Mouse (Mus musculus) neural tube, embryonic 15.5 days (tissue): ENCODE measurements at regions not wholly inside any gene's neighbourhood (a gene's known extent, or its start where the extent isn't known, plus 50 kb on each side); places are given as distances from the start of the nearest gene placed in this dataset.

Experiments used
- ATAC-seq: fragments of 200-750 bp; cut with Nextera tagmentation; 2 replicates; pipeline ENCODE4 v1.8.0; 2017; ENCODE audit warnings: mild to moderate bottlenecking, moderate TSS enrichment, moderate library complexity; ENCODE audit not compliant: low FRiP score
- H3K27ac ChIP-seq: fragments of 300-500 bp; sonication (generic); replicated peaks from 2 replicates; pipeline ENCODE4 v1.5.1; 2015; ENCODE audit warnings: mild to moderate bottlenecking, inconsistent platforms
- H3K27me3 ChIP-seq: fragments of 300-500 bp; sonication (generic); replicated peaks from 2 replicates; pipeline ENCODE4 v1.6.1; 2015; ENCODE audit warnings: inconsistent platforms
- H3K36me3 ChIP-seq: fragments of 300-500 bp; sonication (generic); 2 replicates; pipeline ENCODE4 v1.6.1; 2015; ENCODE audit warnings: inconsistent platforms
- H3K4me1 ChIP-seq: fragments of 300-500 bp; sonication (generic); 2 replicates; pipeline ENCODE4 v1.6.1; 2015; ENCODE audit warnings: inconsistent platforms
- H3K4me2 ChIP-seq: fragments of 300-500 bp; sonication (generic); 2 replicates; pipeline ENCODE4 v1.6.1; 2015; ENCODE audit warnings: inconsistent platforms, mild to moderate bottlenecking, moderate library complexity
- H3K4me3 ChIP-seq: fragments of 300-500 bp; sonication (generic); replicated peaks from 2 replicates; pipeline ENCODE4 v1.5.1; 2015; ENCODE audit warnings: mild to moderate bottlenecking, inconsistent platforms
- H3K9ac ChIP-seq: fragments of 300-500 bp; sonication (generic); replicated peaks from 2 replicates; pipeline ENCODE4 v1.6.1; 2015; ENCODE audit warnings: mild to moderate bottlenecking, inconsistent platforms
- H3K9me3 ChIP-seq: fragments of 300-500 bp; sonication (generic); replicated peaks from 2 replicates; pipeline ENCODE4 v1.6.1; 2016; ENCODE audit warnings: inconsistent platforms
- WGBS: fragments of 180-500 bp; shearing (Covaris S2); methylation state at CpG from one replicate; pipeline ENCODE4 v1.1.7; 2015; ENCODE audit warnings: mixed read lengths; 5-methylcytosine and 5-hydroxymethylcytosine counted together

DNA sequence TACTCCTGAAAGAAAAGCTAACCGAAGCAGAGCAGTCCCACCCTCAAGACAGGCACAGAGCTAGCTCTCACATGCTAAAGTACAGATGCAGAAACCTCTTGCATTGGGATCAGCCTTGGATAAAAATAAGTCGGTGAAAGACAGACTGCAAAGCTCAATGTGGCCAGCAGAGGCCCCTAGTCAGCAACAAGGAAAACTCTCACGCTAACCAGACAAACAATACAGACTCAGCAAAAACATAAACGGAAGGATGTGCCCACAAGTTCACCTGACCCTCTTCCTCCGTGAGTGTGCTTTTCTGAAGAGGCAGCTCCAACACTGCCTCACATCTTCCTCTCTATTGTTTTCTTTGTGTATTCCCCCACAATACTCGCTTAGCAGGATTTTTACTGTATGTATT is 77.8 kb downstream of the Rpia start:
- no peaks in the 10 kb centered on the region for H3K4me1 ChIP-seq
- no peaks in the 10 kb centered on the region for H3K9me3 ChIP-seq
- H3K4me3 ChIP-seq: peak overlapping the region; percentile 17; the same call in 1 of the 2 replicates
- peak; percentile 58 for ATAC-seq
- H3K27ac ChIP-seq: no peak overlapping the region
- WGBS: 17% methylated on average over 6 of the region's 6 CpGs
- peak overlapping the region; percentile 55 for H3K4me2 ChIP-seq
- no peaks in the 10 kb centered on the region for H3K27me3 ChIP-seq
- H3K9ac ChIP-seq: no peak overlapping the region
- H3K36me3 ChIP-seq: no peaks in the 10 kb centered on the region

DNA sequence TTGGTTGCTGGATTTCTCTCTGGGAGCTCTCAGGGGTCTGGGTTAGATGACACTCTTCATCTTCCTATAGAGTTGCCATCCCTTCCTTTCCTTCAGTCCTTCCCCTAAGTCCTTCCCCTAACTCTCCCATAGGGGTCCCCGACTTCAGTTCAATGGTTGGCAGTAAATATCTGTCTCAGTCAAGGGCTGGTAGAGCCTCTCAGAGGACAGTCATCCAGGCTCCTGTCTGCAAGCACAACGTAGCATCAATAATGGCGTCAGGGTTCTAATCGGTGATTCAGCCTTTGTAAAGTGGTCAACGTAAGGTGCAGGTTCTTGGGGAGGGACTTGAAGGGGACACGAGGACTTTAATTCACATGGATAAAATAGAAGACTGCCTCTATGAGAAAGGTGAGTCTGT is 78.4 kb downstream of the Rpia start:
- no peak overlapping the region for H3K27ac ChIP-seq
- no peaks in the 10 kb centered on the region for H3K27me3 ChIP-seq
- H3K4me2 ChIP-seq: no peak overlapping the region
- H3K9ac ChIP-seq: no peak overlapping the region
- H3K4me3 ChIP-seq: no peak overlapping the region
- H3K9me3 ChIP-seq: no peaks in the 10 kb centered on the region
- no peaks in the 10 kb centered on the region for H3K4me1 ChIP-seq
- 70% methylated on average over 6 of the region's 6 CpGs for WGBS
- H3K36me3 ChIP-seq: no peaks in the 10 kb centered on the region
- no peak for ATAC-seq

DNA sequence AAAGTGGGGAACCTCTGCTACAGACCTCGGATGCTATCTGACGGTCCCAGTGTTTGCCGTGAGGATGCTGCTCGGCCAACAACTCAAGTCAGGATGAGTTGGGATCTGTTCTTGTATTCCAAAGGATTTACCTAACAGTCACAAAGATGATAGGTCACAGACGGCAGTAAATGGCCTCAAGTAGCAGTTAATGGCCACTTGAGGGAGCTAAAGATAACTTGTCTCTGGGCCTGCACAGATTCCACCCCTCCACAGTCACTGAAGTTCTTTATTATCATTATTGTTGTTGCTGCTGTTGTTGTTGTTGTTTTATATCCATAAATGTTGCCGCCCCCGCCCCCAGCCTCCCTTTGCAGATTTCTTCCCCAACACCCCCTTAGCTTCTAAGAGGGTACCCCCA is 78.9 kb downstream of the Rpia start:
- Histone ChIP-seq H3K9me3 (no peaks in the 10 kb centered on the region), H3K36me3 (no peaks in the 10 kb centered on the region), H3K27ac (no peak overlapping the region), H3K4me3 (no peak overlapping the region), H3K4me1 (no peaks in the 10 kb centered on the region), H3K9ac (no peak overlapping the region), H3K27me3 (no peaks in the 10 kb centered on the region), H3K4me2 (no peak overlapping the region)
- 50% methylated on average over 7 of the region's 7 CpGs for WGBS
- ATAC-seq: no peak

DNA sequence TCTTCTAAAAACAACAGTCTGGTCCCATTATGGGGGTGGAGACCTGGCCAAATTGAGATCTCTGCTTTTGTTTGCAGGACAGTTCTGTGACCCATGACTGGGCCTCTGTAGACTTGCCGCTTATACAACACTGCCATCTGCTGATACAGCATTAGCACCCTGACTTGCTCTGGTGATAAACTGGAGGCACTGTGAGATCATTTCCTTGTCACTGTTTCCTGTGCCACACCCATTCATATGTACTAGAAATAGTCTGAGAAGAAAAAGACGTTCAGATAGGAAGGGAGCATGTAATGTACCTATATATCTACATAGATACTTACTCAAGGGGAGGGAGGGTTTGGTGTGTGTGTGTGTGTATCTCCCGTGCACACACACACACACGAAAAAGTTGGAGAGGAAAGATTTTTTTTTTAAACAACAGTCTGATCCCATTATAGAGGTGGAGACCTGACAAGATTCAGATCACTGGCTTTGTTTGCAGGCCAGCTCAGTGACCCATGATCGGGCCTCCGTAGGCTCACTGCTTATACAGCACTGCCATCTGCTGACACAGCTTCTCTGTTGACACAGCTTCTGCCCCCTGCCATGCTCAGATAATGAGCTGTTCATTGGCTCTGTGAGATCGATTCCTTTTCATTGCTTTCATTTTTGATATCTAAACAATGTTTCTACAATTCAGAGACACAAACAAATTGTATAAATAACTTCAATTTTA is 82.5 kb downstream of the Rpia start:
- Histone ChIP-seq H3K4me3 (no peak overlapping the region), H3K9ac (no peak overlapping the region), H3K9me3 (no peaks in the 10 kb centered on the region), H3K27ac (no peak overlapping the region), H3K36me3 (no peaks in the 10 kb centered on the region), H3K4me2 (no peak overlapping the region), H3K4me1 (no peaks in the 10 kb centered on the region), H3K27me3 (no peaks in the 10 kb centered on the region)
- 28% methylated on average over 7 of the region's 7 CpGs for WGBS
- ATAC-seq: peak; percentile 81

DNA sequence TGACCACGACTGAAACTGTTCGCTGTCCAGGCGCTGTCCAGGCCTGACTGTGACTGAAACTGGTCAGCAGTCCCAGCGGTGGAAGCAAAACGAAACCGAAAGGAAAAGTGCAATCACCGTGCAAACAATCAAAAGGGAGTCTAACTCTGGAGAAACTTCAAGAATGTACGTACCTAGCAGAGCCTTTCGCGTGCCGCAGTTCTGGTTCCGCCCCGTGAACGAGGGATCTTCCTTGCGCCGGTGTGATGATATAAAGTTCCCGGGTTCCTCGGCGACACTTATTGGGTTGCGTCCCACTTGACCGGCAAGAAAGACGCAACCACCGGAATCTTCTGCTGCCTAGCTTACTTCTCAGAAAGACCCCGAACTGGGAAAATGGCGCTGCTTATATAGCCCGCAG is 96.4 kb downstream of the Rpia start:
- WGBS: 98% methylated on average over 26 of the region's 26 CpGs
- Histone ChIP-seq H3K4me3 (no peak overlapping the region), H3K9ac (no peak overlapping the region), H3K4me1 (no peaks in the 10 kb centered on the region), H3K9me3 (no peaks in the 10 kb centered on the region), H3K27me3 (no peaks in the 10 kb centered on the region), H3K27ac (no peak overlapping the region), H3K36me3 (no peaks in the 10 kb centered on the region), H3K4me2 (no peak overlapping the region)
- no peak for ATAC-seq
